Mouse (Mus musculus) embryonic facial prominence, embryonic 14.5 days (tissue): ENCODE measurements around the gene Ror1. TPM values are rescaled to one million over a fixed set of nuclear protein-coding genes. Genes with fewer than 3 reads are reported as not detected.

Experiments used
- ATAC-seq: fragments of 200-750 bp; cut with Nextera tagmentation; 2 replicates; pipeline ENCODE4 v1.8.0; 2017; ENCODE audit warnings: low read depth, moderate number of reproducible peaks, moderate TSS enrichment
- DNase-seq: peaks from one replicate; pipeline ENCODE4 v3.0.0-alpha.2; 2015; ENCODE audit warnings: low spot score
- H3K27ac ChIP-seq: fragments of 300-500 bp; sonication (generic); replicated peaks from 2 replicates; pipeline ENCODE4 v1.5.1; 2014; ENCODE audit warnings: low read depth, mild to moderate bottlenecking, low read length, moderate library complexity
- H3K27me3 ChIP-seq: fragments of 300-500 bp; sonication (generic); replicated peaks from 2 replicates; pipeline ENCODE4 v1.6.1; 2014; ENCODE audit warnings: low read length; ENCODE audit not compliant: control insufficient read depth, insufficient read depth
- H3K36me3 ChIP-seq: fragments of 300-500 bp; sonication (generic); 2 replicates; pipeline ENCODE4 v1.6.1; 2014; ENCODE audit warnings: low read length, mixed read lengths; ENCODE audit not compliant: control insufficient read depth, insufficient read depth
- H3K4me1 ChIP-seq: fragments of 300-500 bp; sonication (generic); 2 replicates; pipeline ENCODE4 v1.6.1; 2014; ENCODE audit warnings: antibody characterized with exemption, low read length; ENCODE audit not compliant: control insufficient read depth, insufficient read depth
- H3K4me2 ChIP-seq: fragments of 300-500 bp; sonication (generic); 2 replicates; pipeline ENCODE4 v1.6.1; 2014; ENCODE audit warnings: low read depth, mild to moderate bottlenecking, low read length, moderate library complexity, mixed read lengths
- H3K4me3 ChIP-seq: fragments of 300-500 bp; sonication (generic); 2 replicates; pipeline ENCODE4 v1.5.1; 2014; ENCODE audit warnings: low read depth, mild to moderate bottlenecking, low read length
- H3K9ac ChIP-seq: fragments of 300-500 bp; sonication (generic); 2 replicates; pipeline ENCODE4 v1.6.1; 2014; ENCODE audit warnings: low read depth, mild to moderate bottlenecking, low read length, moderate library complexity, mixed read lengths
- H3K9me3 ChIP-seq: fragments of 300-500 bp; sonication (generic); 2 replicates; pipeline ENCODE4 v1.6.1; 2016; ENCODE audit warnings: low read length; ENCODE audit not compliant: control insufficient read depth
- WGBS: fragments of 180-500 bp; shearing (Covaris S2); extraction: QIAGEN DNeasy Blood & Tissue Kit; methylation state at CpG from one replicate; pipeline ENCODE4 v1.1.7; 2014; 5-methylcytosine and 5-hydroxymethylcytosine counted together
- polyA plus RNA-seq: library from polyadenylated mRNA; unstranded; fragments of >200 nt; fragmentation: Nextera tagmentation; extraction: Ambion mirVana; gene quantifications from 2 replicates; pipeline ENCODE4 v1.2.1, GENCODE M21; 2014

The Ror1 gene
- polyA plus RNA-seq, 1 experiment from 2014 or later = 10.2 TPM

GRCm38 (mm10) chr4:100375286-100375685 lies 279.7 kb downstream of the Ror1 start:
- Histone ChIP-seq H3K36me3 (no peaks in the 10 kb centered on the region), H3K27ac (no peak overlapping the region), H3K27me3 (no peaks in the 10 kb centered on the region), H3K4me2 (no peak overlapping the region), H3K9ac (no peak overlapping the region), H3K9me3 (no peaks in the 10 kb centered on the region), H3K4me1 (peaks cover 15% of the 10 kb centered on the region; the same call in 1 of the 2 replicates), H3K4me3 (no peak overlapping the region)
- no peak for ATAC-seq
- 89% methylated on average over 5 of the region's 5 CpGs for WGBS
- no peak for DNase-seq

GRCm38 (mm10) chr4:100376163-100376562 lies 280.6 kb downstream of the Ror1 start:
- ATAC-seq = no peak

GRCm38 (mm10) chr4:100377231-100377630 lies 281.6 kb downstream of the Ror1 start:
- H3K4me1 ChIP-seq = peaks cover 15% of the 10 kb centered on the region; the same call in 1 of the 2 replicates
- ATAC-seq (no peak), DNase-seq (no peak)
- no peaks in the 10 kb centered on the region for H3K9me3 ChIP-seq
- no peaks in the 10 kb centered on the region for H3K27me3 ChIP-seq
- no peak overlapping the region for H3K4me3 ChIP-seq
- no peak overlapping the region for H3K4me2 ChIP-seq
- no peaks in the 10 kb centered on the region for H3K36me3 ChIP-seq
- no peak overlapping the region for H3K27ac ChIP-seq
- no peak overlapping the region for H3K9ac ChIP-seq
- WGBS = 79% methylated on average over 3 of the region's 3 CpGs

More at GRCm38 (mm10) chr4:100376163-100376562, 280.6 kb downstream of the Ror1 start:
- Histone ChIP-seq H3K9ac (no peak overlapping the region), H3K27me3 (no peaks in the 10 kb centered on the region), H3K9me3 (no peaks in the 10 kb centered on the region), H3K4me1 (peaks cover 15% of the 10 kb centered on the region; the same call in 1 of the 2 replicates), H3K36me3 (no peaks in the 10 kb centered on the region), H3K27ac (no peak overlapping the region), H3K4me2 (no peak overlapping the region), H3K4me3 (no peak overlapping the region)
- WGBS = 29% methylated on average over 6 of the region's 6 CpGs
- DNase-seq = no peak

- 61% methylated on average over 4 of the region's 4 CpGs for WGBS
These were observed 282.4 kb downstream of the Ror1 start for GRCm38 (mm10) chr4:100377996-100378395.

GRCm38 (mm10) chr4:100381760-100382159 lies 286.2 kb downstream of the Ror1 start:
- ATAC-seq (no peak), DNase-seq (no peak)
- 64% methylated on average over 4 of the region's 4 CpGs for WGBS
- H3K4me1 ChIP-seq = 0 out of 2 replicates have a peak, but pooled peaks cover 6% of the 10 kb centered on the region
- H3K9ac ChIP-seq = no peak overlapping the region
- no peak overlapping the region for H3K27ac ChIP-seq
- no peak overlapping the region for H3K4me3 ChIP-seq
- H3K36me3 ChIP-seq = no peaks in the 10 kb centered on the region
- no peak overlapping the region for H3K4me2 ChIP-seq
- H3K27me3 ChIP-seq = no peaks in the 10 kb centered on the region
- no peaks in the 10 kb centered on the region for H3K9me3 ChIP-seq

More at GRCm38 (mm10) chr4:100377996-100378395, 282.4 kb downstream of the Ror1 start:
- Histone ChIP-seq H3K9ac (no peak overlapping the region), H3K4me2 (no peak overlapping the region), H3K9me3 (no peaks in the 10 kb centered on the region), H3K4me1 (peaks cover 15% of the 10 kb centered on the region; the same call in 1 of the 2 replicates), H3K27ac (no peak overlapping the region), H3K4me3 (no peak overlapping the region), H3K36me3 (no peaks in the 10 kb centered on the region), H3K27me3 (no peaks in the 10 kb centered on the region)
- ATAC-seq (no peak), DNase-seq (no peak)

GRCm38 (mm10) chr4:100386272-100386988 lies 290.8 kb downstream of the Ror1 start:
- Histone ChIP-seq H3K4me3 (no peak overlapping the region), H3K36me3 (no peaks in the 10 kb centered on the region), H3K9ac (no peak overlapping the region), H3K4me1 (no peaks in the 10 kb centered on the region), H3K9me3 (no peaks in the 10 kb centered on the region; the same call in 1 of the 2 replicates), H3K27ac (no peak overlapping the region), H3K27me3 (no peaks in the 10 kb centered on the region), H3K4me2 (no peak overlapping the region)
- 68% methylated on average over 5 of the region's 5 CpGs for WGBS
- DNase-seq (no peak), ATAC-seq (no peak)

- H3K36me3 ChIP-seq = no peaks in the 10 kb centered on the region
- DNase-seq (peak; percentile 55), ATAC-seq (no peak)
- H3K9me3 ChIP-seq = no peaks in the 10 kb centered on the region; the same call in 1 of the 2 replicates
- H3K27ac ChIP-seq = no peak overlapping the region
- H3K27me3 ChIP-seq = no peaks in the 10 kb centered on the region
- no peak overlapping the region for H3K9ac ChIP-seq
- no peak overlapping the region for H3K4me3 ChIP-seq
- peaks cover 20% of the 10 kb centered on the region for H3K4me1 ChIP-seq
- WGBS = 85% methylated on average over 6 of the region's 6 CpGs
- no peak overlapping the region for H3K4me2 ChIP-seq
These were observed 294.8 kb downstream of the Ror1 start for GRCm38 (mm10) chr4:100390436-100390835.

- peaks cover 20% of the 10 kb centered on the region for H3K4me1 ChIP-seq
- H3K9ac ChIP-seq = no peak overlapping the region
- H3K4me2 ChIP-seq = no peak overlapping the region
- no peaks in the 10 kb centered on the region for H3K36me3 ChIP-seq
- WGBS = 79% methylated on average over 6 of the region's 6 CpGs
- H3K27me3 ChIP-seq = no peaks in the 10 kb centered on the region
- H3K4me3 ChIP-seq = no peak overlapping the region
- ATAC-seq (no peak), DNase-seq (no peak)
- H3K9me3 ChIP-seq = no peaks in the 10 kb centered on the region; the same call in 1 of the 2 replicates
- H3K27ac ChIP-seq = no peak overlapping the region
These were observed 295.4 kb downstream of the Ror1 start for GRCm38 (mm10) chr4:100391021-100391420.
